Mouse (Mus musculus) embryonic facial prominence, embryonic 13.5 days (tissue): Measurements from ENCODE around the gene Gm3072. TPM values are rescaled to one million over a fixed set of nuclear protein-coding genes. Genes with fewer than 3 reads are reported as not detected.
"Not testable (repeated sequence)": the region's sequence is repeated elsewhere in the genome, so short reads cannot be mapped to it uniquely, and the experiment has no call there.

Experiments used
- ATAC-seq: fragments of 200-750 bp; cut with Nextera tagmentation; 2 replicates; pipeline ENCODE4 v1.8.0; 2017; ENCODE audit warnings: low read depth; ENCODE audit not compliant: insufficient number of reproducible peaks, insufficient read depth, low FRiP score, low TSS enrichment
- H3K27ac ChIP-seq: fragments of 300-500 bp; sonication (generic); 2 replicates; pipeline ENCODE4 v1.5.1; 2015; ENCODE audit warnings: moderate library complexity, mild to moderate bottlenecking, inconsistent platforms
- H3K27me3 ChIP-seq: fragments of 300-500 bp; sonication (generic); 2 replicates; pipeline ENCODE4 v1.6.1; 2015; ENCODE audit warnings: mild to moderate bottlenecking, inconsistent platforms
- H3K36me3 ChIP-seq: fragments of 300-500 bp; sonication (generic); 2 replicates; pipeline ENCODE4 v1.6.1; 2015; ENCODE audit warnings: mild to moderate bottlenecking, inconsistent platforms
- H3K4me1 ChIP-seq: fragments of 300-500 bp; sonication (generic); 2 replicates; pipeline ENCODE4 v1.6.1; 2015; ENCODE audit warnings: inconsistent platforms
- H3K4me2 ChIP-seq: fragments of 300-500 bp; sonication (generic); 2 replicates; pipeline ENCODE4 v1.6.1; 2015; ENCODE audit warnings: moderate library complexity, mild to moderate bottlenecking, inconsistent platforms
- H3K4me3 ChIP-seq: fragments of 300-500 bp; sonication (generic); 2 replicates; pipeline ENCODE4 v1.5.1; 2015; ENCODE audit warnings: mild to moderate bottlenecking, inconsistent platforms
- H3K9ac ChIP-seq: fragments of 300-500 bp; sonication (generic); 2 replicates; pipeline ENCODE4 v1.6.1; 2015; ENCODE audit warnings: mild to moderate bottlenecking, inconsistent platforms
- H3K9me3 ChIP-seq: fragments of 300-500 bp; sonication (generic); 2 replicates; pipeline ENCODE4 v1.6.1; 2016; ENCODE audit warnings: inconsistent platforms
- whole genome bisulfite sequencing: fragments of 180-500 bp; shearing (Covaris S2); methylation state at CpG from one replicate; pipeline ENCODE4 v1.1.7; 2015; ENCODE audit warnings: mixed read lengths; 5-methylcytosine and 5-hydroxymethylcytosine counted together
- polyA plus RNA-seq: library from polyadenylated mRNA; unstranded; fragments of >200 nt; fragmentation: Nextera tagmentation; extraction: Ambion mirVana; gene quantifications from 2 replicates; pipeline ENCODE4 v1.2.1, GENCODE M21; 2015

Gene Gm3072
- polyA plus RNA-seq = not detected in 2 replicates

- H3K36me3 ChIP-seq = not testable (repeated sequence)
These were observed at the start of gene Gm3072 for GRCm38 (mm10) chr14:41624512-41624911. TSS of gene Gm3072 (minus strand) at chr14:41624612.

GRCm38 (mm10) chr14:41648176-41648575 lies 23.8 kb upstream of the Gm3072 start:
- WGBS = 85% methylated on average over 2 of the region's 2 CpGs
- H3K4me3 ChIP-seq, H3K4me2 ChIP-seq, H3K27ac ChIP-seq, H3K36me3 ChIP-seq, ATAC-seq, H3K9ac ChIP-seq, H3K9me3 ChIP-seq, H3K4me1 ChIP-seq, H3K27me3 ChIP-seq: not testable (repeated sequence)

More at GRCm38 (mm10) chr14:41624512-41624911, at the start of gene Gm3072:
- H3K27ac ChIP-seq, H3K4me1 ChIP-seq, H3K9ac ChIP-seq, H3K9me3 ChIP-seq, H3K27me3 ChIP-seq, H3K4me3 ChIP-seq, H3K4me2 ChIP-seq, ATAC-seq: not testable (repeated sequence)
- WGBS = 79% methylated on average over 1 of the region's 2 CpGs

GRCm38 (mm10) chr14:41646387-41646786 lies 22.0 kb upstream of the Gm3072 start, which contains the start of gene Gm3676:
TSS of gene Gm3676 (minus strand) at chr14:41646487.
- H3K4me1 ChIP-seq, ATAC-seq, H3K4me2 ChIP-seq, H3K9me3 ChIP-seq, H3K27me3 ChIP-seq, H3K36me3 ChIP-seq, H3K9ac ChIP-seq, H3K4me3 ChIP-seq, H3K27ac ChIP-seq: not testable (repeated sequence)
- no CpG with 5 or more reads among the region's 1 CpGs for WGBS

- 90% methylated on average over 9 of the region's 11 CpGs for WGBS
These were observed 5.7 kb upstream of the Gm3072 start for GRCm38 (mm10) chr14:41630144-41630543.

GRCm38 (mm10) chr14:41622535-41622934 lies 1.9 kb downstream of the Gm3072 start:
- ATAC-seq, H3K27ac ChIP-seq, H3K9me3 ChIP-seq, H3K4me1 ChIP-seq, H3K4me2 ChIP-seq, H3K4me3 ChIP-seq, H3K9ac ChIP-seq, H3K27me3 ChIP-seq, H3K36me3 ChIP-seq: not testable (repeated sequence)
- 82% methylated on average over 5 of the region's 5 CpGs for WGBS

More at GRCm38 (mm10) chr14:41630144-41630543, 5.7 kb upstream of the Gm3072 start:
- H3K9ac ChIP-seq, H3K27me3 ChIP-seq, H3K4me2 ChIP-seq, ATAC-seq, H3K9me3 ChIP-seq, H3K36me3 ChIP-seq, H3K4me1 ChIP-seq, H3K27ac ChIP-seq, H3K4me3 ChIP-seq: not testable (repeated sequence)

- ATAC-seq, H3K27ac ChIP-seq, H3K4me3 ChIP-seq, H3K9ac ChIP-seq, H3K4me1 ChIP-seq, H3K36me3 ChIP-seq, H3K27me3 ChIP-seq, H3K4me2 ChIP-seq, H3K9me3 ChIP-seq: not testable (repeated sequence)
- 74% methylated on average over 1 of the region's 1 CpGs for WGBS
These were observed 13.7 kb downstream of the Gm3072 start for GRCm38 (mm10) chr14:41610690-41611089.

- H3K9me3 ChIP-seq, H3K4me2 ChIP-seq, H3K4me3 ChIP-seq, H3K27ac ChIP-seq, H3K9ac ChIP-seq, H3K27me3 ChIP-seq, H3K36me3 ChIP-seq, ATAC-seq, H3K4me1 ChIP-seq: not testable (repeated sequence)
- WGBS = 89% methylated on average over 15 of the region's 15 CpGs
These were observed 23.5 kb downstream of the Gm3072 start for GRCm38 (mm10) chr14:41600935-41601334.

GRCm38 (mm10) chr14:41586346-41586745 lies 38.1 kb downstream of the Gm3072 start:
- not testable (repeated sequence) for H3K9ac ChIP-seq, H3K9me3 ChIP-seq, H3K4me3 ChIP-seq, H3K27me3 ChIP-seq, H3K27ac ChIP-seq, H3K4me2 ChIP-seq, ATAC-seq, H3K36me3 ChIP-seq, H3K4me1 ChIP-seq
- 75% methylated on average over 1 of the region's 1 CpGs for WGBS

- H3K4me2 ChIP-seq, H3K9ac ChIP-seq, H3K4me1 ChIP-seq, H3K27ac ChIP-seq, H3K27me3 ChIP-seq, H3K36me3 ChIP-seq, H3K4me3 ChIP-seq, H3K9me3 ChIP-seq, ATAC-seq: not testable (repeated sequence)
- no CpG with 5 or more reads among the region's 1 CpGs for WGBS
These were observed 51.5 kb downstream of the Gm3072 start, which contains the start of gene 1700049E17Rik2 for GRCm38 (mm10) chr14:41572911-41573310. TSS of gene 1700049E17Rik2 (plus strand) at chr14:41573211.

Other genes with a start within 250 kb of the Gm3072 start
- not detected in 2 replicates for gene Gm7945, start 238.2 kb downstream of the Gm3072 start, polyA plus RNA-seq
- not detected in 2 replicates for gene Gm6482, start 216.3 kb downstream of the Gm3072 start, polyA plus RNA-seq
- not detected in 2 replicates for gene Gm7954, start 171.1 kb downstream of the Gm3072 start, polyA plus RNA-seq
- gene Gm3486, start 135.1 kb downstream of the Gm3072 start, polyA plus RNA-seq = not detected in 2 replicates
- gene Gm7970, start 69.0 kb downstream of the Gm3072 start, polyA plus RNA-seq = not detected in 2 replicates
- gene 1700049E17Rik2, start 51.4 kb downstream of the Gm3072 start, polyA plus RNA-seq = not detected in 2 replicates
- not detected in 2 replicates for gene Gm3676, start 21.9 kb upstream of the Gm3072 start, polyA plus RNA-seq
- not detected in 2 replicates for gene Gm8068, start 77.3 kb upstream of the Gm3072 start, polyA plus RNA-seq
- not detected in 2 replicates for gene Gm7929, start 126.0 kb upstream of the Gm3072 start, polyA plus RNA-seq
- gene Gm47189, start 147.8 kb upstream of the Gm3072 start, polyA plus RNA-seq = not detected in 2 replicates